Mouse (Mus musculus) MEL (cell line): Measurements from ENCODE around the gene Retnlb. TPM values are rescaled to one million over a fixed set of nuclear protein-coding genes. Genes with fewer than 3 reads are reported as not detected.

Experiments
- DNase-seq: peaks from one replicate; pipeline ENCODE4 v3.0.0; 2011; ENCODE audit warnings: low read depth, low spot score
- H3K27ac ChIP-seq: 2 replicates; pipeline ENCODE4 v1.5.1; 2012; ENCODE audit warnings: low read depth, mild to moderate bottlenecking, control low read depth, low read length, moderate library complexity; ENCODE audit not compliant: control insufficient read depth
- H3K27me3 ChIP-seq, 2 experiments: fragments of 150-350 bp in 1 of 2; sonication (generic) in 1 of 2; 2 replicates each; pipeline ENCODE4 v1.6.1; 2012; ENCODE audit warnings: low read length in 2 of 2, mild to moderate bottlenecking in 2 of 2, improper control_type of control experiment in 1 of 2, moderate library complexity in 1 of 2; ENCODE audit not compliant: insufficient read depth in 2 of 2, control insufficient read depth in 1 of 2
- H3K36me3 ChIP-seq, 2 experiments: 2 replicates each; pipeline ENCODE4 v1.6.1; 2012 to 2014; ENCODE audit warnings: low read length in 2 of 2, improper control_type of control experiment in 1 of 2, inconsistent platforms in 1 of 2, mild to moderate bottlenecking in 1 of 2; ENCODE audit not compliant: insufficient read depth in 2 of 2, control insufficient read depth in 1 of 2
- H3K4me1 ChIP-seq, 2 experiments: fragments of 150-350 bp in 1 of 2; sonication (generic) in 1 of 2; 2 replicates each; pipeline ENCODE4 v1.6.1; 2012; ENCODE audit warnings: low read length in 2 of 2, improper control_type of control experiment in 1 of 2, mild to moderate bottlenecking in 1 of 2; ENCODE audit not compliant: insufficient read depth in 2 of 2, control insufficient read depth in 1 of 2
- H3K4me3 ChIP-seq, 2 experiments: fragments of 150-350 bp in 1 of 2; sonication (generic) in 1 of 2; 2 replicates each; pipeline ENCODE4 v1.5.1; 2012; ENCODE audit warnings: low read depth in 2 of 2, low read length in 2 of 2, mild to moderate bottlenecking in 2 of 2, moderate library complexity in 2 of 2, control low read depth in 1 of 2, improper control_type of control experiment in 1 of 2; ENCODE audit not compliant: control insufficient read depth in 1 of 2, insufficient read depth in 1 of 2
- H3K79me2 ChIP-seq: 2 replicates; pipeline ENCODE4 v1.6.1; 2012; ENCODE audit warnings: mild to moderate bottlenecking, low read length, moderate library complexity; ENCODE audit not compliant: control insufficient read depth, poor library complexity, insufficient read depth
- H3K9ac ChIP-seq: 2 replicates; pipeline ENCODE4 v1.6.1; 2012; ENCODE audit warnings: low read depth, mild to moderate bottlenecking, control low read depth, low read length, moderate library complexity; ENCODE audit not compliant: control insufficient read depth, poor library complexity, severe bottlenecking
- H3K9me3 ChIP-seq: fragments of 150-350 bp; sonication (generic); replicated peaks from 2 replicates; pipeline ENCODE4 v1.6.1; 2012; ENCODE audit warnings: mild to moderate bottlenecking, low read length, improper control_type of control experiment, moderate library complexity; ENCODE audit not compliant: insufficient read depth
- BHLHE40 ChIP-seq: IDR thresholded peaks from 2 replicates; pipeline ENCODE4 v1.6.1; 2012; ENCODE audit warnings: low read depth, mild to moderate bottlenecking, inconsistent platforms, low read length, improper control_type of control experiment, borderline replicate concordance
- CHD1 ChIP-seq: IDR thresholded peaks from 2 replicates; pipeline ENCODE4 v1.6.1; 2012; ENCODE audit warnings: low read depth, mild to moderate bottlenecking, inconsistent platforms, low read length, improper control_type of control experiment
- CHD2 ChIP-seq: IDR thresholded peaks from 2 replicates; pipeline ENCODE4 v1.6.1; 2011; ENCODE audit warnings: low read length, improper control_type of control experiment
- CTCF ChIP-seq, 3 experiments: IDR thresholded peaks in 2 of 3; conservative IDR thresholded peaks in 1 of 3; 2 replicates each; pipeline ENCODE4 v1.5.1; 2011 to 2012; ENCODE audit warnings: low read length in 3 of 3, low read depth in 2 of 3, mild to moderate bottlenecking in 2 of 3, improper control_type of control experiment in 1 of 3, inconsistent platforms in 1 of 3, mixed read lengths in 1 of 3, moderate library complexity in 1 of 3; ENCODE audit not compliant: control insufficient read depth in 1 of 3, insufficient read depth in 1 of 3, poor library complexity in 1 of 3, severe bottlenecking in 1 of 3
- ELF1 ChIP-seq: IDR thresholded peaks from 2 replicates; pipeline ENCODE4 v1.6.1; 2014; ENCODE audit warnings: low read depth, mild to moderate bottlenecking, inconsistent platforms, low read length, improper control_type of control experiment, moderate library complexity
- EP300 ChIP-seq, 2 experiments: IDR thresholded peaks; 2 replicates each; pipeline ENCODE4 v1.6.1; 2011; ENCODE audit warnings: improper control_type of control experiment in 2 of 2, low read length in 2 of 2, low read depth in 1 of 2, mild to moderate bottlenecking in 1 of 2
- ETS1 ChIP-seq: IDR thresholded peaks from 2 replicates; pipeline ENCODE4 v1.6.1; 2012; ENCODE audit warnings: low read depth, mild to moderate bottlenecking, inconsistent platforms, low read length, improper control_type of control experiment, moderate library complexity
- GABPA ChIP-seq: IDR thresholded peaks from 2 replicates; pipeline ENCODE4 v1.6.1; 2012; ENCODE audit warnings: low read depth, mild to moderate bottlenecking, inconsistent platforms, low read length, improper control_type of control experiment, moderate library complexity
- GATA1 ChIP-seq: IDR thresholded peaks from 2 replicates; pipeline ENCODE4 v1.6.1; 2011; ENCODE audit warnings: low read depth, low read length, improper control_type of control experiment
- HCFC1 ChIP-seq: IDR thresholded peaks from 2 replicates; pipeline ENCODE4 v1.6.1; 2012; ENCODE audit warnings: low read depth, mild to moderate bottlenecking, inconsistent platforms, low read length, improper control_type of control experiment, moderate library complexity
- POLR2A ChIP-seq, 2 experiments: IDR thresholded peaks; 2 replicates each; pipeline ENCODE4 v1.6.1; 2011 to 2012; ENCODE audit warnings: low read length in 2 of 2, mild to moderate bottlenecking in 2 of 2, control low read depth in 1 of 2, improper control_type of control experiment in 1 of 2, low read depth in 1 of 2, moderate library complexity in 1 of 2; ENCODE audit not compliant: control insufficient read depth in 1 of 2, insufficient read depth in 1 of 2, poor library complexity in 1 of 2
- POLR2AphosphoS2 ChIP-seq: IDR thresholded peaks from 2 replicates; pipeline ENCODE4 v1.6.1; 2011; ENCODE audit warnings: low read length, improper control_type of control experiment
- POLR2AphosphoS5 ChIP-seq: IDR thresholded peaks from 2 replicates; pipeline ENCODE4 v1.6.1; 2012; ENCODE audit warnings: low read depth, borderline replicate concordance, mild to moderate bottlenecking, inconsistent platforms, low read length, moderate library complexity, mixed read lengths
- RAD21 ChIP-seq: IDR thresholded peaks from 2 replicates; pipeline ENCODE4 v1.6.1; 2011; ENCODE audit warnings: mild to moderate bottlenecking, low read depth, low read length, improper control_type of control experiment
- RCOR1 ChIP-seq: IDR thresholded peaks from 2 replicates; pipeline ENCODE4 v1.6.1; 2012; ENCODE audit warnings: low read depth, mild to moderate bottlenecking, inconsistent platforms, low read length, improper control_type of control experiment
- SIN3A ChIP-seq: IDR thresholded peaks from 2 replicates; pipeline ENCODE4 v1.6.1; 2012; ENCODE audit warnings: low read length, improper control_type of control experiment, inconsistent platforms
- TCF12 ChIP-seq: IDR thresholded peaks from 2 replicates; pipeline ENCODE4 v1.6.1; 2014; ENCODE audit warnings: low read depth, mild to moderate bottlenecking, inconsistent platforms, low read length, improper control_type of control experiment, moderate library complexity
- UBTF ChIP-seq: IDR thresholded peaks from 2 replicates; pipeline ENCODE4 v1.6.1; 2012; ENCODE audit warnings: low read depth, mild to moderate bottlenecking, inconsistent platforms, low read length, improper control_type of control experiment, moderate library complexity, borderline replicate concordance; ENCODE audit not compliant: insufficient read depth
- USF1 ChIP-seq: IDR thresholded peaks from 2 replicates; pipeline ENCODE4 v1.6.1; 2014; ENCODE audit warnings: low read depth, mild to moderate bottlenecking, inconsistent platforms, low read length, improper control_type of control experiment, moderate library complexity
- polyA plus RNA-seq, 2 experiments: library from polyadenylated mRNA; stranded (reverse) in 1 of 2; unstranded in 1 of 2; fragments of >175 nt in 1 of 2; fragments of >200 nt in 1 of 2; gene quantifications; 2 replicates each; pipeline versions ENCODE4 v1.2.1 to v1.2.4; 2012; ENCODE audit warnings: low replicate concordance in 2 of 2, low read depth in 1 of 2; ENCODE audit not compliant: insufficient read length in 2 of 2, insufficient read depth in 1 of 2, missing spikeins in 1 of 2
- total RNA-seq: library from RNA; depleted of rRNA; stranded (reverse); fragments of 300-350 nt; gene quantifications from 2 replicates; pipeline ENCODE4 v1.2.3, GENCODE M21; 2012

Gene Retnlb
- total and polyA plus RNA-seq, 3 experiments, result not detected

DNA sequence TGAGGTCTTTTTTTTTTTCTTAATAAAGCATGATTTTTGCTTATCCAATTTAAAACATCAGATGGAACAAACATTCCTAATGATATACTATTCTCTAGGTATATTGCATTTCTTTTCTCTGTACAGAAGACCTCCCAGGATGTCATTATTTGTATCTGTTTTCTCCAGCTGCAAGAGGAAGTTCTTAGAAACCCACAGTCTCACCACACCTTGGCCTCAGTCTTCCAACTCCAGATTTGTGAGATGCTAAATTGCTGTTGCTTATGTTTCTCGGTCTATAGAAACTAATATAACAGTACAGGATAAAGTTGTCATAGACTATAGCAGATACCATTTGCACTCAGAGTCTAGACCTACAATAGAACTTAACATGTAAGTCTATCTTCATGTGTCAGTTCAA is 10.1 kb upstream of the Retnlb start:
- Histone ChIP-seq H3K9me3 (no peaks in the 10 kb centered on the region), H3K27ac (no peak overlapping the region), H3K27me3 (no peaks in the 10 kb centered on the region), H3K9ac (no peak overlapping the region), H3K4me1 (no peaks in the 10 kb centered on the region), H3K4me3 (no peak overlapping the region), H3K79me2 (no peaks in the 10 kb centered on the region), H3K36me3 (no peaks in the 10 kb centered on the region)
- no peak for DNase-seq
- TF ChIP-seq POLR2A (IDR thresholded peaks at IDR 0.05; ENCODE audit: control insufficient read depth in 1 of 2, insufficient read depth in 1 of 2, low read depth in 1 of 2, low read length in 2 of 2, poor library complexity in 1 of 2), result no peak
- TF ChIP-seq UBTF, result no peak
- TF ChIP-seq CTCF (IDR thresholded peaks at IDR 0.05 in 2 of 3, conservative IDR thresholded peaks at IDR 0.05 in 1 of 3; ENCODE audit: control insufficient read depth in 1 of 3, insufficient read depth in 1 of 3, low read depth in 2 of 3, low read length in 3 of 3, poor library complexity in 1 of 3, severe bottlenecking in 1 of 3), result no peak
- TF ChIP-seq POLR2AphosphoS2, result no peak
- no peak for TF ChIP-seq GATA1
- no peak for TF ChIP-seq TCF12
- no peak for TF ChIP-seq RCOR1
- TF ChIP-seq SIN3A, result no peak
- TF ChIP-seq USF1, result no peak
- TF ChIP-seq ELF1, result no peak
- TF ChIP-seq ETS1, result no peak
- no peak for TF ChIP-seq GABPA
- TF ChIP-seq RAD21, result no peak
- no peak for TF ChIP-seq HCFC1
- TF ChIP-seq POLR2AphosphoS5, result no peak
- no peak for TF ChIP-seq CHD1
- no peak for TF ChIP-seq EP300 (IDR thresholded peaks at IDR 0.05; ENCODE audit: low read depth in 1 of 2, low read length in 2 of 2)
- no peak for TF ChIP-seq CHD2
- TF ChIP-seq BHLHE40, result no peak

DNA sequence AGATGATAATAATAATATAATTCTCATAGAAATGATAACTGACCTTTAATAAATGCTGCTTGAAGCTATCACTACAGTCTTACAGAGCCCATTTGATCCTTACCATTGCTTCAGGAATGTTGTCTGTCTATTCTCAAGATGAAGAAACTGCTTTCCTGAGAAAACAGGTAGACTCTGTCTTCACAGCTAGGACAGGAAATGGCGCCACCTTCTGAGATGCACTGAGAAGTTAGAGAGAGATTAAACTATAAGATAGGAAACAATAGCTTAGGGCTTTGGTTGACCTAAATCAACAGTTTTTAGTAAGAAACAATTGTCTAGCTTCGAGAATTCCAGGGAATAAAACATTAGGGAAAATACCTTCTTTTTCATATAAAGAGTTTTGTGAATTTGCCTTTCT is 7.3 kb upstream of the Retnlb start:
- DNase-seq, result no peak
- TF ChIP-seq GATA1, result no peak

More for the DNA sequence above, 7.3 kb upstream of the Retnlb start:
- H3K4me3 ChIP-seq, result no peak overlapping the region
- no peaks in the 10 kb centered on the region for H3K9me3 ChIP-seq
- no peaks in the 10 kb centered on the region for H3K4me1 ChIP-seq
- H3K27ac ChIP-seq, result no peak overlapping the region
- H3K27me3 ChIP-seq, result no peaks in the 10 kb centered on the region
- H3K79me2 ChIP-seq, result no peaks in the 10 kb centered on the region
- no peak overlapping the region for H3K9ac ChIP-seq
- no peaks in the 10 kb centered on the region for H3K36me3 ChIP-seq
